Mouse (Mus musculus): ENCODE data around the gene Ccdc187.
A peak's percentile ranks its signal among the peaks of the same experiment; 100 is the strongest.

Gene Ccdc187

DNA sequence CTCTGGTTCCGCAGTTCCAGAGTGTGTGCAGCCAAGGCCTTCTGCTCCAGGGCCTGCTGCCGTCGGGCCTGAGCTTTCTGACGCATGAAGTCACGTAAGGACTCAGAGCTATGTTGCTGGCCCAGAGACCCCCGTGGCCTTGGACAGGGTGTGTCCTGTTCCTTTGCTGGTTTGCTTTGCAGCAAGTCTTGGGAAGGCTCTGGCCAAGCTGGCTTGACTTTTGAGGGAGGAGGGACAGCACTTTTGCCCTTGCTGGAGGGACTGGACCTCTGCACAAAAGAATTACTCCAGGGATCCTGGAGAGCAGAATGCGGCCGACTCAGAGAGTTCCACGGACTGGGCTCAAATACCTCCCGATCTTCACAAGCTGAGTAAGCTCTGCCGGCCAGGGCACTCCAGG lies 13.8 kb downstream of the Ccdc187 start:
- DNase-seq (ENCODE audit: low read depth, low spot score) = no peak

DNA sequence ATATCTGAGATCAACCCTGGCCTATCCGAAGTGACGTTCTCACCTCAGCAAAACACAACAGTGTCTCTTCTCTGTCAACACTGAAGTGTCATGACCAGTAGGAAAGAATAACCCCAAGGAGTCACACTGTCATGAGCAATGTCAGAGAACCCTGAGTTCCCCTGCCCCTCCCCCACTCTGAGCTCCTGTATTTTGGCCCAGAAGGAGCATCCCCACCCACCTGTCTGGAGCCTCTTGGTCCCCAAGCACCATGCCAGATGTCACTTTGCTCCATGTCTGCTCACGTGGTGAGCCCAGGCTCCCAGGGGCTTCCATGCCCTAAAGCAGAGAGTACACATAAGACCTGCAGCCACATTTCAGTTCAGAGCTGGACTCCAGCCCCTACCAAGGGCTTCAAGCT lies 14.6 kb downstream of the Ccdc187 start:
- no peak for DNase-seq (ENCODE audit: low read depth, low spot score)

DNA sequence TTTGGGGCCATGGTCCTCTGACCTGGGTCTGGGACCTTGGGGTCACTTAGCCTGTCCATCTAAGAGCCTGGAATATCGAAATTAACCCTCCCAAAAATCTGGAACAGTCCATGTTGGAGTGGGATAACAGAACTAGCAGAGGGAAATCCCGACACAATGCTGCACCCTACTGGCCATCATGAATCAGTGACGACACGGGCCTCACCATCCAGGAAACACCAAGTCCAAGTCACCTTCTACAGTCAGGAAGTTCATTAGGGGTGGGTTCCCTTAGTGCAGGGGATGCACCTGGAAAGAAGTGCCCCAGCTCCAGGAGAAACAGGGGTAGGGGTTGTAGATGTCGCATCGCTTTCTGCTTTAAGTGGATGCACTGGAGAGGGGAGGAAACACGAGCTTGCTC lies 20.7 kb downstream of the Ccdc187 start:
- peak; percentile 19 for DNase-seq (ENCODE audit: low read depth, low spot score)

- no peak for DNase-seq (ENCODE audit: low read depth, low spot score)
Measured at GRCm38 (mm10) chr2:26268216-26268615, 26.1 kb downstream of the Ccdc187 start.

DNA sequence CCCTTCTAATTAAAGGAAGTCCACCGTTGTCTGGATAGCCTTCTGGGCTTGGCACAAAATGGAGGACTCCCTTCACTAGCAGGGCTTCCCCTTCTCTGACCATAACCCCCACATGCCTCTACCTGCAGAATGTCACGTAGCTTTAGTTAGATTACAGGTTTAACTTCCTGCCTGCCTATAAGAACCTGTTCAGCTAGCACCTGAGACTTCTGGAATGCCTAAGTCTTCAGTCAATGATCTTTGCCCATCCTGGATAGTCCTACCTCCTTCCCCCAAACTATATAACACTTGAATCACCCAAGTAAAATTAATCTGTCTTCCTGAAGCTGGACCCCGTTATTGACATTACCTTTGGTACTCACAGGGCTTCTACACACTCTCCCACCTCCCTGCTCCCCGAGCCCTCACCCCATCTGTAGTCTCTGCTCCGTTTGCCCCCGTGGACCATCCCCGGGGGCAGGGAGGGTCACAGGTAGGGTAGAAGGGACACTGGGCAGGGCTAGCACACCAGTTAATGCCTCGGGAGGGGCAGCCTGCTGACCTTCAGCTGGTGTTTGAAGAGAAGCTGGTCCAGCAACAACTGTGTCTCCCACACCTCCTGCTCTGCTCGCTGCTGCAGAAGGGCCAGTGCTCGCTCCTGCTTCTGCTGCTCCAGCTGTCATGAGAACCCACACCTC lies 28.2 kb downstream of the Ccdc187 start:
- DNase-seq (ENCODE audit: low read depth, low spot score) = no peak

- no peak for DNase-seq (ENCODE audit: low read depth, low spot score)
Measured at GRCm38 (mm10) chr2:26265095-26265494, 29.3 kb downstream of the Ccdc187 start.

DNA sequence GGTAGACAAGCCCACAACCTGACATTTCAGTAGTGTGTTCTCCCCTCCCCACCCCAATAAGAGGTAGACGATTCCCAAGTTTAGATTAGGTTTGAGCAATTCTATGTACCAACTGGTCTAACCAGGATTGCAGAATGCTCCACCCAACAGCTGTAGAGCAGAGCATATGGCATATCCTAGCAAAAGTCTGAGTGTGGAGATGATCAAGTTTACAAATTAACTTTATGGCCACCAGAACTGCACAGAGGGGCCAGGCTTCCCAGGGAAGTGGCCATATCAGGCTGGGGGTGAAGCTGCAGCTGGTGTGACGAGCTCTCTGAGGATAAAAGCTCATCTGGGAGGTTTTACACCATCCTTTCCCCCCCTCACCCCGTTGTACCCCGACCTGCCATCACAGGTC lies 29.7 kb downstream of the Ccdc187 start:
- DNase-seq (ENCODE audit: low read depth, low spot score) = no peak

- no peak for DNase-seq (ENCODE audit: low read depth, low spot score)
Measured at GRCm38 (mm10) chr2:26257315-26258096, 36.9 kb downstream of the Ccdc187 start.

GRCm38 (mm10) chr2:26254816-26255215 lies 39.5 kb downstream of the Ccdc187 start:
- DNase-seq (ENCODE audit: low read depth, low spot score) = no peak

- DNase-seq (ENCODE audit: low read depth, low spot score) = no peak
Measured at GRCm38 (mm10) chr2:26252514-26253206, 41.7 kb downstream of the Ccdc187 start.

DNA sequence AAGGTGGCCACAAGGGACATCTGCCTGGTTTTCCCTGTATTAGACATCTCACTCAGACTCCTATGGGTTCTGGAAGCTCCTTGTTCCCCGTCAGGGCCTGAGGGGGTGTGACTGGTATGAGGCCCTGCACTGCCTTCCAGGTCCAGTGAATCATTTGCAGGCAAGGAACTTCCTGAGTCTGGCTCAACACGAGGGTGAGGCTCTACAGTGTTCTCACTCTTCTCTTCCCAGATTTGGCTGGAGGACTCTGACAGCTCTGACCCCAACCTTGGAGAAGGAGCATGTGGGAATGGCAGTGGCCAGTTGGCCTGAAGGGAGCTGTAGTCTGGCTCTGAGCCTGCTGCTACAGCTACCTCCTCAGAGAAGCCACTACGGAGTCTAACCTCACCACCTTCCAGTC lies 46.8 kb downstream of the Ccdc187 start:
- DNase-seq (ENCODE audit: low read depth, low spot score) = no peak

DNA sequence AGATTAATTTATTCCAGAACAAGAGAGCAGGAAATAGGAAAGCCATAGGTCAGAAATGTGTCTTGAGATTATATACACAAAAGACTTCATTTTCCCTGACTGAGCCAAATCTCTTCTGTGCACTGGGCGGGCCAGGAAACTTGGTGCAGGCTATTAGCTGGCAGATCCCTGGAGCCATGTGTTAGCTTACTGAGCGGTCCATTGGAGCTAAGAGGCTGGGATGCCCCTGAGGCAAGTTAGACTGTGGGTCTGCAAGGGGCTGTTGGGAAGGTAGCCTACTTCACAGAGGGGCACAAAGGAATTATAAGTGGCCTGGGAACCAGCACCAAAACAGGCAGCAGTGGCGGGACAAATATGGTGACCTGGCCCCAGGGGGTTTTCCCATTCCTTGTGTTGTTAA lies 53.5 kb downstream of the Ccdc187 start:
- no peak for DNase-seq (ENCODE audit: low read depth, low spot score)

- DNase-seq (ENCODE audit: low read depth, low spot score) = no peak
Measured at GRCm38 (mm10) chr2:26240330-26240729, 54.0 kb downstream of the Ccdc187 start.

- DNase-seq (ENCODE audit: low read depth, low spot score) = peak; percentile 55
Measured at GRCm38 (mm10) chr2:26237290-26237782, 57.0 kb downstream of the Ccdc187 start, which contains the start of gene Qsox2. Qsox2 (minus strand) TSS chr2:26237525.

DNA sequence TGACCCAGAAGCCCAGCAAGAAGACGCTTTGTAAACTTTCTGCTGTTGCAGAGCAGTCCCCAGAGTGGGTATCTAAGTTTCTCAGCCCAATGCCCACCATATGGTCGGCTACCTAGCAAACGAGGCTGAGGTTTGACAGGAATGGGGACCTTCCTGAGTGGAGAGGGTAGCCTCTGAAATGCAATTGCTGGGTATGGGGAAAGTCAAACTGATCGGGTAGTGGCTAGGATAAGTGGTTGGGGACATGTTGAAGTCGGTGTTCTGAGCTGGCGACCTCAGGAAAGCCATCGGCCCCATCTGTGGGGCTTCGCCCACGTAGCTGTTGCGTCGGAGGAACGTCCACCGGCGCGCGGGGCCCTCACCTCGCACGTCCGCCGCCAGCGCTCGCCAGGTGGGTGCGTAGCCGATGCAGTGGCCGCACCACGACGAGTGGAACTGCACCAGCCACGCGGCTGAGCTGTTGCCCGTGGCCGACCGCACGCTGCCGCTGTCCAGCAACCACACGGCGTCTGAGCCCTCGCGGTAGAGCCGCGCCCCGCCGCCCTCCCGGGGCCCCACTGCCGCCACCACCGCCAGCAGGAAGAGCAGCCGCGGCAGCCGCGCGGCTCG lies 57.6 kb downstream of the Ccdc187 start:
- no peak for DNase-seq (ENCODE audit: low read depth, low spot score)

GRCm38 (mm10) chr2:26234771-26235170 lies 59.6 kb downstream of the Ccdc187 start:
- no peak for DNase-seq (ENCODE audit: low read depth, low spot score)

- no peak for DNase-seq (ENCODE audit: low read depth, low spot score)
Measured at GRCm38 (mm10) chr2:26234253-26234652, 60.1 kb downstream of the Ccdc187 start.

DNA sequence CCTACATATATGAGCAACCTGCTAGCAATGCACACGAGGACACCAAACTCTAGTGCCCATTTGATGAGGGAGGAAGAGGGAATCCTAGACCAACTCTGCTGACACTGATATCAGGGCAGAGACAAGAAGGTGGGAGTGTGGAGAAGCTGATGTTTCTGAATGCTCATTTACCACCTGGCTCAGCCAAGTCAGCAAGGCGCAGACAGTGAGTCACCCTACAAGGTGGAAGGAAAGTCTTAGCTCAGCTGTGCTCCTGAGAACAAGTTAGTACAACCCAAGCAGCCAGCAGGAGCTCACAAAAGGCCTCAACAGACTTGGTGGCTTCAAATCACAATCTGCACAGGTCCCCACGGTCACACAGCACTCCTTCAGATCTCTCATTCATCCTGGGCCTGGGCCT lies 63.0 kb downstream of the Ccdc187 start:
- no peak for DNase-seq (ENCODE audit: low read depth, low spot score)

DNA sequence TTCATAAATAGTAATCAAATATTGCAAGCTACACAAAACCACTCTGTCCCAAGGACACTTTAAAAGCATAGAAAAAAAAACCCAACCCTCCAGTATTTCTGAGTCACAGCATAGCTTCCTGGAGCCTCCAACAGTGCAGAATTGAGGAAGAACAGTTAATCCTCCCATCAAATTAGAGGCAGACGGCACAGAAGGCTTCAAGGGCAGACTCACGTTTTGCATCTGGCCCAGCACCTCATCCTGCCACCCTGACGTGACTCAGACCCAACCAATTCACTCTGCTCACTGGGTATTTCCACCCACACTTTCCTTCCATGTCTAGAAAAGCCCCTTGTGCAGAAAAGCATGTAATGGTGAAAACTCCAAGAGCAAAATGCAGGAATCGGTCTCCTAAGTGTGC lies 64.1 kb downstream of the Ccdc187 start:
- no peak for DNase-seq (ENCODE audit: low read depth, low spot score)

GRCm38 (mm10) chr2:26227788-26228187 lies 66.6 kb downstream of the Ccdc187 start:
- DNase-seq (ENCODE audit: low read depth, low spot score) = peak; percentile 44

GRCm38 (mm10) chr2:26225242-26225641 lies 69.1 kb downstream of the Ccdc187 start:
- DNase-seq (ENCODE audit: low read depth, low spot score) = no peak

DNA sequence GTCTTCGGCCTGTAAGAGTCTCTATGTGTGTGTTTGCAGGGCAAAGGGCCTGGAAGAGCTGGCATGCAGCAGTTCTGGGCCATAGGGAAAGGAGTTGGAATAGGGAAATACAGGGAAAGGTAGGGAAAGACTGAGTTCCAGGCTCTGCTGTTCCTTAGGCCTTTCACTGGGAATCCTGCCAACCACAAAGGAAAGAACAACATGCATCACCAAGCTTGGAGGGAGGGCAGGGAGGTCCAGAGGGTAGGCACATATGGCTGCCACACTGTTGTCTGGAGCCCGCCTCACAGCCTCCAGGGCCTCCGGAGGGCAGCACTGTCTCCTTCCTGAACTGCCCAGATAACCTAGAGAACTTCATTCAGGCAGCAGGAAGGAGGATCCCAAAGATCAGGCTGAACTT lies 70.4 kb downstream of the Ccdc187 start:
- DNase-seq (ENCODE audit: low read depth, low spot score) = no peak

Data from telencephalon, adult 2 months (tissue).